Mouse (Mus musculus): ENCODE results near the gene Sar1b.
"Not testable (repeated sequence)": the region's sequence is repeated elsewhere in the genome, so short reads cannot be mapped to it uniquely, and the experiment has no call there.

Sar1b gene

GRCm38 (mm10) chr11:51777478-51777877, 14.0 kb downstream of the Sar1b start:
- no peak for DNase-seq (ENCODE audit: low spot score)

- no peak for DNase-seq (ENCODE audit: low spot score)
These were observed 17.3 kb downstream of the Sar1b start for GRCm38 (mm10) chr11:51780773-51781267.

- DNase-seq (ENCODE audit: low spot score): no peak
These were observed 19.2 kb downstream of the Sar1b start for GRCm38 (mm10) chr11:51782721-51783120.

- DNase-seq (ENCODE audit: low spot score): no peak
These were observed 22.4 kb downstream of the Sar1b start for GRCm38 (mm10) chr11:51785926-51786325.

- DNase-seq (ENCODE audit: low spot score): not testable (repeated sequence)
These were observed 26.2 kb downstream of the Sar1b start for GRCm38 (mm10) chr11:51789735-51790134.

GRCm38 (mm10) chr11:51790662-51791061, 27.2 kb downstream of the Sar1b start:
- no peak for DNase-seq (ENCODE audit: low spot score)

GRCm38 (mm10) chr11:51796272-51796671, 32.8 kb downstream of the Sar1b start:
- DNase-seq (ENCODE audit: low spot score): no peak

GRCm38 (mm10) chr11:51800634-51801325, 37.3 kb downstream of the Sar1b start:
- no peak for DNase-seq (ENCODE audit: low spot score)

GRCm38 (mm10) chr11:51805221-51805981, 41.9 kb downstream of the Sar1b start:
- peak; percentile 57 for DNase-seq (ENCODE audit: low spot score)

- no peak for DNase-seq (ENCODE audit: low spot score)
These were observed 43.8 kb downstream of the Sar1b start for GRCm38 (mm10) chr11:51807108-51807879.

- DNase-seq (ENCODE audit: low spot score): peak; percentile 49
These were observed 46.2 kb downstream of the Sar1b start for GRCm38 (mm10) chr11:51809632-51810224.

GRCm38 (mm10) chr11:51811230-51811629, 47.7 kb downstream of the Sar1b start:
- no peak for DNase-seq (ENCODE audit: low spot score)

- DNase-seq (ENCODE audit: low spot score): no peak
These were observed 48.6 kb downstream of the Sar1b start for GRCm38 (mm10) chr11:51812022-51812546.

- DNase-seq (ENCODE audit: low spot score): peak; percentile 79
These were observed 54.3 kb downstream of the Sar1b start for GRCm38 (mm10) chr11:51817756-51818155.

GRCm38 (mm10) chr11:51818837-51819236, 55.4 kb downstream of the Sar1b start:
- DNase-seq (ENCODE audit: low spot score): no peak

- DNase-seq (ENCODE audit: low spot score): no peak
These were observed 56.5 kb downstream of the Sar1b start for GRCm38 (mm10) chr11:51819964-51820363.

GRCm38 (mm10) chr11:51820861-51821260, 57.4 kb downstream of the Sar1b start:
- DNase-seq (ENCODE audit: low spot score): peak; percentile 47

GRCm38 (mm10) chr11:51822736-51823135, 59.2 kb downstream of the Sar1b start:
- DNase-seq (ENCODE audit: low spot score): no peak

GRCm38 (mm10) chr11:51823271-51823670, 59.8 kb downstream of the Sar1b start:
- no peak for DNase-seq (ENCODE audit: low spot score)

GRCm38 (mm10) chr11:51823963-51824753, 60.7 kb downstream of the Sar1b start:
- no peak for DNase-seq (ENCODE audit: low spot score)

GRCm38 (mm10) chr11:51824867-51825424, 61.5 kb downstream of the Sar1b start:
- no peak for DNase-seq (ENCODE audit: low spot score)
